Mouse (Mus musculus): ENCODE results near the gene S1pr3. TPM values are rescaled to one million over a fixed set of nuclear protein-coding genes. Genes with fewer than 3 reads are reported as not detected.

The S1pr3 gene
- total RNA-seq (2023), result 1 to 10 TPM; 1.8 to 2.2 TPM

GRCm38 (mm10) chr13:51408519-51409001 is at the start of gene S1pr3:
Gene S1pr3, plus strand, starts transcription at chr13:51408639.

Other genes starting within 250 kb of the S1pr3 start
- gene Nxnl2, start 237.6 kb upstream of the S1pr3 start, total RNA-seq (2023), result under 1 TPM in 1 of 2 experiments, not detected in 1; 0.24 TPM
- gene Shc3, start 160.8 kb downstream of the S1pr3 start, total RNA-seq (2023), result not detected
- gene Cks2, start 236.6 kb downstream of the S1pr3 start, total RNA-seq (2023), result 100 to 1,000 TPM; 102 to 110 TPM
- gene Secisbp2, start 243.1 kb downstream of the S1pr3 start, total RNA-seq (2023), result 10 to 100 TPM; 25.9 to 28.6 TPM